32 mouse cellular contexts compared by ENCODE assay signal in genomic region chr16:58005740-58006139, GRCm38 (mm10).
A peak's percentile ranks its signal among the peaks of the same experiment; 100 is the strongest.
DNase-seq lines count a peak whose midpoint lies in the region; ATAC-seq and TF ChIP-seq lines count a peak whose summit lies in the region.
"Had no signal": no experiment of that assay in that cellular context is flagged by ENCODE, and none has a peak within 500 bp of the region (broad histone marks: within the 10 kb centered on the region; RNA-seq: fewer than 3 reads in every experiment).

No protein-coding gene starts in this region.

- no peak overlapping the region for H3K27ac ChIP-seq in forebrain, embryonic 14.5 days (ENCODE audit: low read depth, low read length)
- no peak overlapping the region for H3K27ac ChIP-seq in forebrain, embryonic 10.5 days
- H3K27ac ChIP-seq: embryonic facial prominence, embryonic 13.5 days; heart, adult 2 months; heart, embryonic 13.5 days; hindbrain, embryonic 14.5 days; limb, embryonic 10.5 days; limb, embryonic 15.5 days; liver, embryonic 13.5 days; midbrain, embryonic 12.5 days; neural tube, embryonic 12.5 days had no signal

- H3K27me3 ChIP-seq in forebrain, embryonic 14.5 days (replicated peaks; ENCODE audit: control insufficient read depth, insufficient read depth, low read length), result no peaks in the 10 kb centered on the region
- H3K27me3 ChIP-seq in forebrain, embryonic 10.5 days (ENCODE audit: poor library complexity, severe bottlenecking), result no peaks in the 10 kb centered on the region
- H3K27me3 ChIP-seq: embryonic facial prominence, embryonic 13.5 days; heart, embryonic 13.5 days; limb, embryonic 15.5 days; liver, embryonic 13.5 days; megakaryocyte, embryonic 14.5 days; midbrain, embryonic 12.5 days; neural tube, embryonic 12.5 days had no signal

- no peak for TF ChIP-seq POLR2A in brain, embryonic 14.5 days (IDR thresholded peaks at IDR 0.05; ENCODE audit: borderline replicate concordance, extremely low read depth, insufficient read depth, insufficient read length, poor library complexity, severe bottlenecking)

- DNase-seq in forebrain, embryonic 14.5 days (ENCODE audit: low spot score), result peak; percentile 32
- no peak for DNase-seq in forebrain, embryonic 10.5 days (ENCODE audit: extremely low spot score, low spot score)
- peak; percentile 9 to 11 for DNase-seq in layer of hippocampus, postnatal 36 days
- DNase-seq in layer of hippocampus, postnatal 25 days (ENCODE audit: extremely low spot score in 1 of 2, low spot score in 1 of 2), result no peak
- DNase-seq in brain, embryonic 14.5 days (ENCODE audit: low read depth), result peak; percentile 40
- DNase-seq in urinary bladder, postnatal 14 days (ENCODE audit: low spot score), result no peak
- DNase-seq: adrenal gland, adult 2 months; adrenal gland, postnatal 36 days; cerebellum, adult 8-10 months; embryo, embryonic 11 days; heart, adult 2 months; heart, postnatal 10 days; kidney, postnatal 14 days; liver, embryonic 13.5 days; lung, adult 18-20 months; lung, postnatal 4 days; thymus, adult 2 months; thymus, postnatal 36 days had no signal

- no peak overlapping the region for H3K4me2 ChIP-seq in forebrain, embryonic 14.5 days (ENCODE audit: low read length)
- H3K4me2 ChIP-seq: embryonic facial prominence, embryonic 13.5 days; heart, embryonic 13.5 days; hindbrain, embryonic 14.5 days; limb, embryonic 15.5 days; liver, embryonic 13.5 days; midbrain, embryonic 12.5 days; neural tube, embryonic 12.5 days had no signal

- H3K4me3 ChIP-seq in forebrain, embryonic 14.5 days (ENCODE audit: low read depth, low read length), result no peak overlapping the region
- no peak overlapping the region for H3K4me3 ChIP-seq in forebrain, embryonic 10.5 days
- H3K4me3 ChIP-seq: embryonic facial prominence, embryonic 13.5 days; heart, adult 2 months; heart, embryonic 13.5 days; limb, embryonic 10.5 days; limb, embryonic 15.5 days; liver, embryonic 13.5 days; megakaryocyte, embryonic 14.5 days; midbrain, embryonic 12.5 days; myocyte; neural tube, embryonic 12.5 days had no signal

- ATAC-seq in forebrain, embryonic 14.5 days, result 0 out of 2 replicates have a peak, but pooled peaks have one; percentile 40
- no peak for ATAC-seq in frontal cortex, adult (ENCODE audit: low TSS enrichment)
- ATAC-seq: activated CD4-positive, CD25-positive, alpha-beta regulatory T cell, adult 4 months; CD4-positive, CD25-positive, alpha-beta regulatory T cell, adult 4 months; intestine, postnatal 0 days; lung, postnatal 0 days had no signal

- no peaks in the 10 kb centered on the region for H3K4me1 ChIP-seq in forebrain, embryonic 14.5 days (ENCODE audit: control insufficient read depth, insufficient read depth, low read length)
- H3K4me1 ChIP-seq in forebrain, embryonic 10.5 days, result no peaks in the 10 kb centered on the region
- H3K4me1 ChIP-seq: embryonic facial prominence, embryonic 13.5 days; heart, embryonic 13.5 days; limb, embryonic 10.5 days; limb, embryonic 15.5 days; liver, embryonic 13.5 days; megakaryocyte, embryonic 14.5 days; midbrain, embryonic 12.5 days; neural tube, embryonic 12.5 days had no signal

- TF ChIP-seq CTCF in brain, embryonic 14.5 days (IDR thresholded peaks at IDR 0.05; ENCODE audit: borderline replicate concordance, extremely low read depth, insufficient read depth, insufficient read length), result no peak

- H3K9ac ChIP-seq in forebrain, embryonic 14.5 days (ENCODE audit: low read length), result no peak overlapping the region
- H3K9ac ChIP-seq: embryonic facial prominence, embryonic 13.5 days; heart, embryonic 13.5 days; hindbrain, embryonic 14.5 days; limb, embryonic 15.5 days; liver, embryonic 13.5 days; midbrain, embryonic 12.5 days; neural tube, embryonic 12.5 days had no signal

- no peaks in the 10 kb centered on the region for H3K36me3 ChIP-seq in forebrain, embryonic 14.5 days (ENCODE audit: control insufficient read depth, insufficient read depth, low read length)
- no peaks in the 10 kb centered on the region for H3K36me3 ChIP-seq in forebrain, embryonic 10.5 days (replicated peaks)
- H3K36me3 ChIP-seq: embryonic facial prominence, embryonic 13.5 days; heart, embryonic 13.5 days; limb, embryonic 10.5 days; limb, embryonic 15.5 days; liver, embryonic 13.5 days; midbrain, embryonic 12.5 days; neural tube, embryonic 12.5 days had no signal

- no peaks in the 10 kb centered on the region for H3K9me3 ChIP-seq in forebrain, embryonic 14.5 days (replicated peaks; ENCODE audit: control insufficient read depth, low read length)
- H3K9me3 ChIP-seq in forebrain, embryonic 10.5 days, result no peaks in the 10 kb centered on the region
- H3K9me3 ChIP-seq: embryonic facial prominence, embryonic 13.5 days; heart, embryonic 13.5 days; limb, embryonic 10.5 days; limb, embryonic 15.5 days; liver, embryonic 13.5 days; megakaryocyte, embryonic 14.5 days; midbrain, embryonic 12.5 days; neural tube, embryonic 12.5 days had no signal

- 80% methylated on average over 3 of the region's 3 CpGs for WGBS in forebrain, embryonic 14.5 days
- 86% methylated on average over 3 of the region's 3 CpGs for WGBS in forebrain, embryonic 10.5 days

Comparison
In these comparisons a context has a peak if more than half of its experiments do, and no peak if none do; other contexts are left out.
1. DNase-seq: peak in forebrain, embryonic 14.5 days (single experiment), layer of hippocampus, postnatal 36 days (2 of 2) and brain, embryonic 14.5 days (single experiment); none in forebrain, embryonic 10.5 days (single experiment), layer of hippocampus, postnatal 25 days (0 of 2) and urinary bladder, postnatal 14 days (single experiment).